Mouse (Mus musculus): ENCODE measurements around the gene Plk3. TPM values are rescaled to one million over a fixed set of nuclear protein-coding genes. Genes with fewer than 3 reads are reported as not detected.

Gene Plk3
- polyA plus RNA-seq, 2 experiments = 5.8 to 7.3 TPM

GRCm38 (mm10) chr4:117108524-117108849, 25.3 kb downstream of the Plk3 start:
- no peak overlapping the region for H3K27ac ChIP-seq (replicated peaks; ENCODE audit: low read depth, low read length)
- DNase-seq (ENCODE audit: low spot score) = no peak
- 95% methylated on average over 6 of the region's 6 CpGs for WGBS
- H3K9me3 ChIP-seq (ENCODE audit: control insufficient read depth, low read length) = no peaks in the 10 kb centered on the region
- H3K4me3 ChIP-seq (replicated peaks; ENCODE audit: low read length) = no peak overlapping the region
- H3K36me3 ChIP-seq (ENCODE audit: control insufficient read depth, insufficient read depth, low read length) = peaks cover 43% of the 10 kb centered on the region
- no peaks in the 10 kb centered on the region for H3K27me3 ChIP-seq (ENCODE audit: control insufficient read depth, insufficient read depth, low read length)
- ATAC-seq (ENCODE audit: low FRiP score, low read depth) = no peak
- no peak overlapping the region for H3K9ac ChIP-seq (ENCODE audit: low read depth, low read length, severe bottlenecking)
- no peak overlapping the region for H3K4me2 ChIP-seq (replicated peaks; ENCODE audit: low read depth, low read length, severe bottlenecking)
- TF ChIP-seq POLR2A (IDR thresholded peaks at IDR 0.05; ENCODE audit: borderline replicate concordance, extremely low read depth, insufficient read depth, insufficient read length) = no peak
- H3K4me1 ChIP-seq (ENCODE audit: control insufficient read depth, insufficient read depth, low read length) = no peaks in the 10 kb centered on the region

DNA sequence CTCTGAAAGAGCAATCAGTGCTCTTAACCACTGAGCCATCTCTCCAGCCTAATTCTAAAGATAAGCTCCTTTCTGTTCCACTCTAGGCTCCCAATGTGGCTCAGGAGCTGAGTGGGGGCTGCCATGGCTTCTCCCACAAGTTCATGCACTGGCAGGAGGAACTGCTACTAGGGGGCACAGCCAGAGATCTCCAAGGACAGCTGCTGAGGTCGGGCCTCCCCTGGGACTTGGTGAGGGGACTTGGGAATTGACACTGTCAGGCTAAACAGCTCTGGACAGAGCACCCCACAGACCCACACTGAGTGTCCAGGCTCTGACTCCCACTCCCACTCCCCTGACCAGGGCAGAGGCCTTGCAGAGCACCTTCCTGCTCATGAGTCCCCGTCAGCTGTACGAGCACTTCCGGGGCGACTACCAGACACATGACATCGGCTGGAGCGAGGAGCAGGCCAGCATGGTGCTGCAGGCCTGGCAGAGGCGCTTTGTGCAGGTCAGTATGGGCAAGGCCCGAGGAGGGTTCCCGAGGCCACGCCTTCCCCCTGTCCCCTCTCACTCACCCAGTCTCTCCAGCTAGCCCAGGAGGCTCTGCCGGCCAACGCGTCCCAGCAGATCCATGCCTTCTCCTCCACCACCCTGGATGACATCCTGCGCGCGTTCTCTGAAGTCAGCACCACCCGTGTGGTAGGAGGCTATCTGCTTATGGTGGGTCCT, 25.8 kb downstream of the Plk3 start:
- Histone ChIP-seq H3K4me3 (replicated peaks; ENCODE audit: low read length) (no peak overlapping the region), H3K4me2 (replicated peaks; ENCODE audit: low read depth, low read length, severe bottlenecking) (no peak overlapping the region), H3K27ac (replicated peaks; ENCODE audit: low read depth, low read length) (no peak overlapping the region), H3K36me3 (ENCODE audit: control insufficient read depth, insufficient read depth, low read length) (peaks cover 38% of the 10 kb centered on the region), H3K9me3 (ENCODE audit: control insufficient read depth, low read length) (no peaks in the 10 kb centered on the region), H3K27me3 (ENCODE audit: control insufficient read depth, insufficient read depth, low read length) (no peaks in the 10 kb centered on the region), H3K4me1 (ENCODE audit: control insufficient read depth, insufficient read depth, low read length) (no peaks in the 10 kb centered on the region), H3K9ac (ENCODE audit: low read depth, low read length, severe bottlenecking) (no peak overlapping the region)
- 86% methylated on average over 16 of the region's 18 CpGs for WGBS
- TF ChIP-seq POLR2A (IDR thresholded peaks at IDR 0.05; ENCODE audit: borderline replicate concordance, extremely low read depth, insufficient read depth, insufficient read length) = no peak
- no peak for ATAC-seq (ENCODE audit: low FRiP score, low read depth)
- no peak for DNase-seq (ENCODE audit: low spot score)

DNA sequence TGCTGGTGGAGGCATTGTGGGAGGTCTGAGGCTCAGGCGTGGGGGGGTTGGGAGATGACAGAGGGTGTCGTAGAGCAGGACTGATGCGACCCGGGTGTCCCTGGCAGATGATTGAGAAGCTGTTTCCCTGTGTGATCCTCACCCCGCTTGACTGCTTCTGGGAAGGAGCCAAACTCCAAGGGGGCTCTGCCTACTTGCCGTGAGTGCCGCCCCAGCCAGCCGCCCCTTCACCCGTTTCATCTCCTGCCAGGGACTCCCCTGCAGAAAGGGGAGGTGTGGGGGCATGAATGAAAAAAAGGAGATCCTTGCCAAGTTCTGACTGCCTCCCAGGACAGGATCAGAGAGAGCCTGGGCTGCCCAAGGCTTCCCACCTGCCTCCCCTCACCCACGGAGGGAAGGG, 28.6 kb downstream of the Plk3 start:
- no peaks in the 10 kb centered on the region for H3K27me3 ChIP-seq (ENCODE audit: control insufficient read depth, insufficient read depth, low read length)
- peak overlapping the region; percentile 12; the same call in 1 of the 2 replicates for H3K9ac ChIP-seq (ENCODE audit: low read depth, low read length, severe bottlenecking)

DNA sequence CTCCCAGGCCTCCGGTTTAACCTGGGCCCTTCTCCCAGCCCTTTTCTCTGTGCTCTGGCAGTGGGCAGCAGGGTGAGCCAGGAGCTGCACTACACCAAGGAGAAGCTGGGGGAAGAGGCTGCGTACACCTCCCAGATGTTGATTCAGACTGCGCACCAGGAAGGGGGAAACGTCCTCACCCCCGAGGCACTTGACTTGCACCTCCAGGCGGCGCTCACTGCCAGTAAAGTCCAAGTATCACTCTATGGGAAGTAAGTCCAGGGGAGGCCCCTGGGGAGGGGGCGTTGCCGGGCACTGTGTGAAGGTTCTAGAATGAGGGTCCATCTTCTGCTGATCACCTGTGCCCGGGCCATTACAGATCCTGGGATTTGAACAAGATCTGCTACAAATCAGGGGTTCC, 29.1 kb downstream of the Plk3 start:
- Histone ChIP-seq H3K4me1 (ENCODE audit: control insufficient read depth, insufficient read depth, low read length) (no peaks in the 10 kb centered on the region), H3K4me2 (replicated peaks; ENCODE audit: low read depth, low read length, severe bottlenecking) (no peak overlapping the region), H3K27me3 (ENCODE audit: control insufficient read depth, insufficient read depth, low read length) (no peaks in the 10 kb centered on the region), H3K27ac (replicated peaks; ENCODE audit: low read depth, low read length) (no peak overlapping the region), H3K36me3 (ENCODE audit: control insufficient read depth, insufficient read depth, low read length) (peaks cover 19% of the 10 kb centered on the region; the same call in 1 of the 2 replicates), H3K9me3 (ENCODE audit: control insufficient read depth, low read length) (no peaks in the 10 kb centered on the region), H3K9ac (ENCODE audit: low read depth, low read length, severe bottlenecking) (0 out of 2 replicates have a peak overlapping the region, but pooled peaks have one; percentile 12), H3K4me3 (replicated peaks; ENCODE audit: low read length) (no peak overlapping the region)
- DNase-seq (ENCODE audit: low spot score) (no peak), ATAC-seq (ENCODE audit: low FRiP score, low read depth) (no peak)
- no peak for TF ChIP-seq POLR2A (IDR thresholded peaks at IDR 0.05; ENCODE audit: borderline replicate concordance, extremely low read depth, insufficient read depth, insufficient read length)
- WGBS = 65% methylated on average over 10 of the region's 10 CpGs

More for the DNA sequence above, 28.6 kb downstream of the Plk3 start:
- Histone ChIP-seq H3K9me3 (ENCODE audit: control insufficient read depth, low read length) (no peaks in the 10 kb centered on the region), H3K36me3 (ENCODE audit: control insufficient read depth, insufficient read depth, low read length) (peaks cover 24% of the 10 kb centered on the region; the same call in 1 of the 2 replicates), H3K4me2 (replicated peaks; ENCODE audit: low read depth, low read length, severe bottlenecking) (no peak overlapping the region), H3K4me3 (replicated peaks; ENCODE audit: low read length) (no peak overlapping the region), H3K4me1 (ENCODE audit: control insufficient read depth, insufficient read depth, low read length) (no peaks in the 10 kb centered on the region), H3K27ac (replicated peaks; ENCODE audit: low read depth, low read length) (no peak overlapping the region)
- ATAC-seq (ENCODE audit: low FRiP score, low read depth) = no peak
- WGBS = 72% methylated on average over 10 of the region's 10 CpGs
- TF ChIP-seq POLR2A (IDR thresholded peaks at IDR 0.05; ENCODE audit: borderline replicate concordance, extremely low read depth, insufficient read depth, insufficient read length) = no peak
- no peak for DNase-seq (ENCODE audit: low spot score)

DNA sequence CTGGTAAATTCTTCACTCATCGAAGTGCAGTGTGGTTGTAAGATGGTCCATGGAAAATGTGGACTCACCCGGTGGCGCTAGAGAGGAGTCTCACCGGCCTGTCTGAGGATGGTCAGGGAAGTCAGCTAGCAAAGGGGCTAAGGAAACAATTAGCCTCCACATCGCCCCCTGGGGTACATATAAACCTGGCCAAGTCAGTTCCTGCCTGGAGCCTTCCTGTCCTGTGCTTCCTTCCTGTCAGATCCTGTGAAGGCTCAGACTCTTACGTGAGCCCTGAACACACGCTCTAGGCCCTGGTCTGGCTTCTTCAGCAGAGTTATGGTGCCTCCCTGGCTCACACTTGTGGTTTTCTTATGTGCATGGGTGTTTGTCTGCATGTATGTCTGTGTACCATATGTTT, 32.5 kb downstream of the Plk3 start:
- H3K9me3 ChIP-seq (ENCODE audit: control insufficient read depth, low read length) = no peaks in the 10 kb centered on the region
- no peak overlapping the region for H3K4me2 ChIP-seq (replicated peaks; ENCODE audit: low read depth, low read length, severe bottlenecking)
- ATAC-seq (ENCODE audit: low FRiP score, low read depth) = no peak
- H3K9ac ChIP-seq (ENCODE audit: low read depth, low read length, severe bottlenecking) = no peak overlapping the region
- no peak overlapping the region for H3K27ac ChIP-seq (replicated peaks; ENCODE audit: low read depth, low read length)
- no peaks in the 10 kb centered on the region for H3K27me3 ChIP-seq (ENCODE audit: control insufficient read depth, insufficient read depth, low read length)
- peak; percentile 35 for DNase-seq (ENCODE audit: low spot score)
- TF ChIP-seq POLR2A (IDR thresholded peaks at IDR 0.05; ENCODE audit: borderline replicate concordance, extremely low read depth, insufficient read depth, insufficient read length) = no peak
- peaks cover 14% of the 10 kb centered on the region for H3K4me1 ChIP-seq (ENCODE audit: control insufficient read depth, insufficient read depth, low read length)
- H3K4me3 ChIP-seq (replicated peaks; ENCODE audit: low read length) = no peak overlapping the region
- WGBS = 44% methylated on average over 7 of the region's 7 CpGs
- H3K36me3 ChIP-seq (ENCODE audit: control insufficient read depth, insufficient read depth, low read length) = 0 out of 2 replicates have a peak, but pooled peaks cover 5% of the 10 kb centered on the region

Data from limb, embryonic 14.5 days (tissue).